Mouse (Mus musculus): ENCODE measurements around the gene Fbxo28. TPM values are rescaled to one million over a fixed set of nuclear protein-coding genes. Genes with fewer than 3 reads are reported as not detected.

The Fbxo28 gene
- polyA plus RNA-seq (2015; fragmentation: Nextera tagmentation; extraction: Ambion mirVana): 6.5 and 8.5 TPM in 2 replicates

DNA sequence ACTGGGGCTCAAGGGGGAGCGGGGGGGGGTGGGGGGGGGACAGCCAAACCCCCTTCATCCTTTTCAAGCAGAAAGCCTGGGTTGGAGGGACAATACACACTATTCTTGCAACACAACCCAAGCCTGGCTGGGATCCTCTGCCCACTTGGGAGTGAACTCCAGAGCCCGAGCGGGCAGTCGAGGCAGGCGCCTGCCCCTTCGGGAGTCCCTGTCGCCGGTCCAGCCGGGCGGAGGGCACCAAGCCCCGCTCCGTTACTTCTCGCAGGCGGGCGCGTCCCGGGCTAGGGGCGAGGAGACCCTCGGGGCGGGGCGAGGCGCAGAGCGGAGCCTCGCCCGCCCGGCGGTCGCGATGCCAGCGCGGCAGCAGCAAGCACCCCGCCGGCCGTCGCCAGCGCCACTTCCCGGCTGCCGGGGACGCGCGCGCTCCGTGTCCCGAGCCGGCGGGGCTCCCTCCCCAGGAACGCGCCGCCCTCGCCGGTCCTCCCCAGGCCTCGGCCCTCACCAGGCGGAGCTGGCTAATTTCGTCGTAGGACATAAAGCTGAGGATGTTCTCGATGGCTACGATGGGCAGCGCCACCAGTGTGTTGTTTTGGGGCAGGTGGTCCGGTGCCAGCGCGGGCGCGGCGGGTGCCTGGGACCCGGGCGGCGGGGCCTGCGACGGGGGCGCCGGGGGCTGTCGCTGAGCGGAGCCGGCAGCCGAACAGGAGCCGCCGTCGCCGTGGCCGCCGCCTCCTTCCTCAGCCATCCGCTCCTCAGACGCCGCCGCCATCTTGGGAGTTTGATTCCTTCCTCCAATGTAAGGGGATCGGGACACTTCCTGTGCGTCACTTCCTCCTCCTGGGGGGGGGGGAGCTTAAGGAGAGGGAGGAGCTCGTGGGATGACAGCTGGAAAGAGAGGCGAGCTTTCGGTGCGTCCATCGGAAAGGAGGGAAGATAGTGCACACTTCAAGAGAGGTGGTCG lies at the start of gene Fbxo28:
Fbxo28 (minus strand) TSS at position 809 of the 961 bp plus-strand sequence.

DNA sequence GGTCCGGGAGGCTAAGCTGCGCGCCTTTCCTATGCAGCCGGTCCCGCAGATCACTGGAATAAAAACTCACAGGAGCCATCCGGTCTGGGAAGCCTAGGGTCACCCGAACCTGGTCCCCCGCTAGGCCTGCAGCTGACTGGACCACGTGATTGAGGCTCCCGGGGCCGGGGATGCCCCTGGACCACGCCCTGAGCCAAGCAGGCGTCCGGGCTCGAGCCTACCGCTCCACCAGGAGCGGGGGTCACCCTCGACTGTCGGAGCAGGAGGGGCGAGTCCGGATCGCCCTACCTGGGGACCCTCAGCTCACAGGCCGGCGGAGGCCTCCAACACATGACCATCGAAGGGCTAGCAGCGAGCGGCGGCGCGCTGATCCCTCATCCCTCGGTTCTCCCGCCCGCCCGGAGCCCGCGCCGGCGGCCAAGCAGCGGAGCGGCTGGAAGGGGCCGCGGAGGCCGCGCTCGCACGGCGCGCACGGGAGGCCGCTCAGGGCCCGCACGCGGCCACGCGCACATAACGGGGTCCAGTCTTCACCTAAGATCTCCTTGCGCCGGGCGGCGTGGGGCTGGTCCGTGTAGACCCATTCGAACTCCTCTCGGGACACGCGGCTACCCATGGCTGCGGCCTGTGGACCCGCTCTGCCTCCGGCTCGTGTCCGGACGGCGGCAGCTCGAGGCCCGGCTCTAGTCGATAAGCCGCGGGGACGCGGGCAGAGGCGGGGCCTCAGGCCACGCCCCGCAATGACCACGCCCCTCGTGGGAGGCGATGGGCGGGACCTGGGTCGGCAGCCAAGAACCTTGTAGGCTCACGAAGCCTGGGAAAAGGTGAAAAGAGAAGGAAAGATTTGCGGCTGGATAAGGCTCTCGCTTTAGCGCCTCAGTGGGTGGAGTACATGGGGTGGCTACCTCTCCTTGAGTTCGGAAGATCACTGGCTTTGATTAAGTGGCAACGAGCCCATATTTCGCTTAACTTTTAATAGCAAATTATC lies 59.0 kb downstream of the Fbxo28 start, which contains the start of gene Degs1:
Degs1 (minus strand) TSS at position 714 of the 985 bp plus-strand sequence.

Other genes with a start within 250 kb of the Fbxo28 start
- gene Srp9, start 216.9 kb downstream of the Fbxo28 start, polyA plus RNA-seq (2015; fragmentation: Nextera tagmentation; extraction: Ambion mirVana): 134 and 153 TPM in 2 replicates
- not detected in 2 replicates for gene Vmn1r1, start 177.1 kb downstream of the Fbxo28 start, polyA plus RNA-seq (2015; fragmentation: Nextera tagmentation; extraction: Ambion mirVana)
- gene Degs1, start 58.8 kb downstream of the Fbxo28 start, polyA plus RNA-seq (2015; fragmentation: Nextera tagmentation; extraction: Ambion mirVana): 75.1 and 94.7 TPM in 2 replicates
- 6.8 and 6.9 TPM in 2 replicates for gene Trp53bp2, start 67.5 kb upstream of the Fbxo28 start, polyA plus RNA-seq (2015; fragmentation: Nextera tagmentation; extraction: Ambion mirVana)
- 73.7 and 82.3 TPM in 2 replicates for gene Capn2, start 176.0 kb upstream of the Fbxo28 start, polyA plus RNA-seq (2015; fragmentation: Nextera tagmentation; extraction: Ambion mirVana)
- not detected in 2 replicates for gene Capn8, start 223.4 kb upstream of the Fbxo28 start, polyA plus RNA-seq (2015; fragmentation: Nextera tagmentation; extraction: Ambion mirVana)

All from skeletal muscle tissue, postnatal 0 days (tissue).